Mouse (Mus musculus) spleen, adult 2 months (tissue): ENCODE measurements around the gene Vdr. TPM values are rescaled to one million over a fixed set of nuclear protein-coding genes. Genes with fewer than 3 reads are reported as not detected.

Source experiments
- DNase-seq, 2 experiments: peaks; one replicate each; pipeline versions ENCODE4 v3.0.0 to v3.0.0-alpha.2; 2012 to 2021; ENCODE audit warnings: low spot score in 2 of 2, low read depth in 1 of 2
- H3K27ac ChIP-seq: fragments of 200-500 bp; 2 replicates; pipeline ENCODE4 v1.5.1; 2012; ENCODE audit warnings: low read length, inconsistent platforms; ENCODE audit not compliant: insufficient read depth
- H3K27me3 ChIP-seq: fragments of 200-500 bp; 2 replicates; pipeline ENCODE4 v1.6.1; 2012; ENCODE audit warnings: mild to moderate bottlenecking, moderate library complexity, low read length, inconsistent platforms; ENCODE audit not compliant: control insufficient read depth, insufficient read depth
- H3K36me3 ChIP-seq: fragments of 200-500 bp; 2 replicates; pipeline ENCODE4 v1.6.1; 2012; ENCODE audit warnings: mild to moderate bottlenecking, low read length, inconsistent platforms; ENCODE audit not compliant: control insufficient read depth, insufficient read depth
- H3K4me1 ChIP-seq: fragments of 200-500 bp; 2 replicates; pipeline ENCODE4 v1.6.1; 2011; ENCODE audit warnings: inconsistent platforms; ENCODE audit not compliant: control insufficient read depth, insufficient read depth, insufficient read length
- H3K4me3 ChIP-seq: fragments of 200-500 bp; 2 replicates; pipeline ENCODE4 v1.5.1; 2011; ENCODE audit warnings: mild to moderate bottlenecking, inconsistent platforms; ENCODE audit not compliant: insufficient read depth, insufficient read length; ENCODE audit errors: extremely low read depth
- CTCF ChIP-seq: fragments of 200-500 bp; IDR thresholded peaks from 2 replicates; pipeline ENCODE4 v1.5.1; 2011; ENCODE audit warnings: mild to moderate bottlenecking, inconsistent platforms; ENCODE audit not compliant: insufficient read depth, insufficient read length, insufficient replicate concordance; ENCODE audit errors: extremely low read depth
- POLR2A ChIP-seq: fragments of 200-500 bp; IDR thresholded peaks from 2 replicates; pipeline ENCODE4 v1.6.1; 2011; ENCODE audit warnings: low read depth, low read length, inconsistent platforms
- WGBS: fragments of 180-500 bp; shearing (Covaris S2); methylation state at CpG from one replicate; pipeline ENCODE4 v1.1.7; 2018; 5-methylcytosine and 5-hydroxymethylcytosine counted together
- polyA plus RNA-seq: library from polyadenylated mRNA; depleted of rRNA; stranded (reverse); fragments of >200 nt; gene quantifications from 2 replicates; pipeline ENCODE4 v1.2.3, GENCODE M21; 2012

Gene Vdr
- polyA plus RNA-seq, 1 experiment = 0.70 TPM

DNA sequence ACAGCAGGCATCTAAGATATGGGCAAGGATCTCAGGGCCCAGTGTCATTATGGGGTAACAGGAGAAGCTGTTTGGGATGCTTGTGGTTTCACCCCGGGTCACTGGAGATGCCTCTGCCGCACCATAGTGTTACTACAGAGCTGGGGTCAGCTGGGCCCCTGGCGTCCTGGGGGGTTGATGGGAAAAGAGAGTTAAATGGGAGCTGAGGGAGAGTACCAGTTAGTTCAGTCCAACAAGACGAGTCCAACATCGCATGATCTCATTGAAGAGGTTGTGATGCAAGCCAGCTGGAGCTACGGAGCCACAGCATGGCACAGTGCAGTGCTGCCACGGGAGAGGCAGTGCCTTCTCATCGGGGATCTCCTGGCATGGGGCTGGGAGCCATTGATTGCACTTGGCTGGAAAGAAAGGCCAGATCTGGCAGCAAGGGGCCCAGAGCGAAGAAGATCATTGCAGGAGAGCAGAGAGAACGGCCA is 22.9 kb downstream of the Vdr start:
- WGBS = 89% methylated on average over 10 of the region's 10 CpGs
- Histone ChIP-seq H3K4me3 (no peak overlapping the region), H3K36me3 (no peaks in the 10 kb centered on the region), H3K27me3 (no peaks in the 10 kb centered on the region), H3K27ac (no peak overlapping the region), H3K4me1 (no peaks in the 10 kb centered on the region)
- no peak for DNase-seq
- TF ChIP-seq POLR2A (no peak), CTCF (no peak)

- no peak for DNase-seq
- no peak overlapping the region for H3K27ac ChIP-seq
- no peaks in the 10 kb centered on the region for H3K27me3 ChIP-seq
- H3K4me1 ChIP-seq = no peaks in the 10 kb centered on the region
- H3K36me3 ChIP-seq = no peaks in the 10 kb centered on the region
- WGBS = 88% methylated on average over 8 of the region's 8 CpGs
- TF ChIP-seq POLR2A = no peak
- no peak for TF ChIP-seq CTCF
- no peak overlapping the region for H3K4me3 ChIP-seq
Measured at GRCm38 (mm10) chr15:97881423-97881822, 29.0 kb downstream of the Vdr start.

DNA sequence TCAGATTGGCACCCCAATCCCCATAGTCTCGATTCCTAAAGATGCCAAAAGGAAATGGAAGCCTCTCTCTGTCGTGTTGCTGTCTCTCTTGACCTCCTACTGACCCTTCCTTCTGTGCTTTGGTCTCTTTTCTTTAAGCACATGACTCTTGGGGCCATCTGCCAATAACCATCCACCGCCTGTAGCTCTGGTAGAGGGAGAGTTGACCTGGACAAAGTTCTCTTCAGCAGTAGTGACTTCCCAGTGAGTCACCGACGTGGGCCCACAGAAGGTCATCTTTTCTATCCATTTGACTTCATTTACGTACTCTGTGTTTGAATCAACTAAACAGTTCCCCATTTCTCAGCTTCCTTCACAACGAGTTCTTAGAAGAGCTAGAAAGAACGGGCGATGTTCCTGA is 30.0 kb downstream of the Vdr start:
- no peak for DNase-seq
- no peak for TF ChIP-seq POLR2A
- no peak for TF ChIP-seq CTCF
- no peaks in the 10 kb centered on the region for H3K4me1 ChIP-seq
- no peak overlapping the region for H3K4me3 ChIP-seq
- H3K36me3 ChIP-seq = no peaks in the 10 kb centered on the region
- 43% methylated on average over 9 of the region's 9 CpGs for WGBS
- H3K27me3 ChIP-seq = no peaks in the 10 kb centered on the region
- H3K27ac ChIP-seq = no peak overlapping the region

DNA sequence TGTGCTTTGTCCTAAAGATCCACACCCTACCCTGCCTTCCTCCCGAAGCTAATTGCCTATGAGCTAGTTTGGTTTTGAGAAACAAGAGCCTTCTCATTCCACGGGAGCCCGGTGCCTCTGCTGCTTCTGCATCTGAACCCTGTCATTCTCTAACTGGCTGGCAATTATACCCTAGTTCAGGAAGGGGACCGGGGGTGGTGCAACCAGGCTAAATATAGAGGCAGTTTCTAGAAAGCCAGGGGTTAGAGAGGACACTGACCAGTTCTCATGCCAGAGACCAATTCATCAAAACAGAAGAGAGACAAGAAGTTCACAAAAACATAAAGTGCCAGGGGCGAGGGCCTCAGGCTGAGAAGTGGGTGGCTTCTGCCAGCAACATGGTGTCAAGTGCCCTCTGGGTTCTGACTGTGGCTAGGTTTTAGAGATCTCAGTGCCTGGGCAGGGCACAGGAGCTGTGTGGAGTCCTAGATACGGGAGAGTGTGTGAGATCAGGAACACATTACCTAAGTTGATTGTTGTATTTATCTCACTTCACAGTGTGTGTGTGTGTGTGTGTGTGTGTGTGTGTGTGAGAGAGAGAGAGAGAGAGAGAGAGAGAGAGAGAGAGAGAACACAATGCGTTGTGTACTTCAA is 31.6 kb downstream of the Vdr start:
- Histone ChIP-seq H3K4me1 (no peaks in the 10 kb centered on the region), H3K36me3 (no peaks in the 10 kb centered on the region), H3K4me3 (no peak overlapping the region), H3K27ac (no peak overlapping the region), H3K27me3 (no peaks in the 10 kb centered on the region)
- WGBS = 62% methylated on average over 7 of the region's 7 CpGs
- TF ChIP-seq POLR2A (no peak), CTCF (no peak)
- no peak for DNase-seq

GRCm38 (mm10) chr15:97875784-97876183 is 34.6 kb downstream of the Vdr start:
- no peak for DNase-seq
- Histone ChIP-seq H3K4me1 (no peaks in the 10 kb centered on the region), H3K4me3 (no peak overlapping the region), H3K36me3 (no peaks in the 10 kb centered on the region), H3K27ac (no peak overlapping the region), H3K27me3 (no peaks in the 10 kb centered on the region)
- TF ChIP-seq POLR2A (no peak), CTCF (no peak)
- 87% methylated on average over 8 of the region's 8 CpGs for WGBS

DNA sequence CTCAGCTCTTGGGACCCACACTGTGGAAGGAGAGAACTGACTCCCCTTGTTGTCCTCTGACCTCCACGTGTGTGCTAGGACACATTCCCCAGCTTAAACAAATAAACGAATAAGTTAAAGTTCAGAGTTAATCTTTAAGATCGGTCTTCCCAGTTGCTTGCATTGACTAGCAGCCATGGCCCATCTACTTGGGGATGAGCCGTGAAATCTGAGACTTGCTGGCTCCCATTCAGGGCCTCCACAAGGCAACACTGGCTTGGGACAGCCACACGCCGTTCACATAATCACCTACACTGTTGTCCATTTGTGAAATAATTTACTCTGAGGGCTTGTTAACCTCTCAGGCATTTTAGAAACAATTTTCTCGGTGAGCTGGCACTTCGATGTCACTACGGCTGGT is 36.7 kb downstream of the Vdr start:
- WGBS = 94% methylated on average over 9 of the region's 9 CpGs
- TF ChIP-seq CTCF (no peak), POLR2A (no peak)
- Histone ChIP-seq H3K27ac (no peak overlapping the region), H3K4me1 (no peaks in the 10 kb centered on the region), H3K27me3 (no peaks in the 10 kb centered on the region), H3K4me3 (no peak overlapping the region), H3K36me3 (no peaks in the 10 kb centered on the region)
- DNase-seq = no peak

- Histone ChIP-seq H3K27ac (no peak overlapping the region), H3K27me3 (no peaks in the 10 kb centered on the region), H3K4me3 (no peak overlapping the region), H3K4me1 (no peaks in the 10 kb centered on the region), H3K36me3 (no peaks in the 10 kb centered on the region)
- 96% methylated on average over 8 of the region's 8 CpGs for WGBS
- DNase-seq = no peak
- no peak for TF ChIP-seq CTCF
Measured at GRCm38 (mm10) chr15:97872161-97872560, 38.3 kb downstream of the Vdr start.
